Mouse (Mus musculus) thymus, postnatal 25 days (tissue): Measurements from ENCODE around the gene Nubp2.

ENCODE experiments used
- DNase-seq: peaks from one replicate; pipeline ENCODE4 v3.0.0; 2022

Gene Nubp2

GRCm38 (mm10) chr17:24886134-24886931 is at the start of gene Nubp2, which contains the start of gene Spsb3:
Nubp2 (minus strand) TSS chr17:24886349.
Spsb3 (plus strand) TSS chr17:24886643.
- DNase-seq: peak; percentile 96

GRCm38 (mm10) chr17:24935666-24936065 is 49.5 kb upstream of the Nubp2 start:
- no peak for DNase-seq

- no peak for DNase-seq
These were observed 48.8 kb upstream of the Nubp2 start for GRCm38 (mm10) chr17:24934926-24935325.

GRCm38 (mm10) chr17:24933163-24933562 is 47.0 kb upstream of the Nubp2 start:
- DNase-seq: no peak

- no peak for DNase-seq
These were observed 46.3 kb upstream of the Nubp2 start for GRCm38 (mm10) chr17:24932431-24932830.

- no peak for DNase-seq
These were observed 43.4 kb upstream of the Nubp2 start for GRCm38 (mm10) chr17:24929506-24929905.

GRCm38 (mm10) chr17:24923246-24923645 is 37.1 kb upstream of the Nubp2 start:
- DNase-seq: no peak

- no peak for DNase-seq
These were observed 27.8 kb upstream of the Nubp2 start for GRCm38 (mm10) chr17:24913984-24914383.

- no peak for DNase-seq
These were observed 21.4 kb upstream of the Nubp2 start for GRCm38 (mm10) chr17:24907591-24907990.

GRCm38 (mm10) chr17:24903767-24904166 is 17.6 kb upstream of the Nubp2 start:
- no peak for DNase-seq

- peak; percentile 43 for DNase-seq
These were observed 16.7 kb upstream of the Nubp2 start for GRCm38 (mm10) chr17:24902671-24903474.

- DNase-seq: no peak
These were observed 16.0 kb upstream of the Nubp2 start for GRCm38 (mm10) chr17:24902124-24902523.

GRCm38 (mm10) chr17:24900014-24900413 is 13.9 kb upstream of the Nubp2 start:
- DNase-seq: no peak

GRCm38 (mm10) chr17:24899153-24899552 is 13.0 kb upstream of the Nubp2 start:
- no peak for DNase-seq

GRCm38 (mm10) chr17:24898041-24898854 is 12.1 kb upstream of the Nubp2 start:
- no peak for DNase-seq

- DNase-seq: no peak
These were observed 11.5 kb upstream of the Nubp2 start for GRCm38 (mm10) chr17:24897600-24897999.

- DNase-seq: no peak
These were observed 10.8 kb upstream of the Nubp2 start for GRCm38 (mm10) chr17:24896993-24897269.

GRCm38 (mm10) chr17:24896241-24896992 is 10.3 kb upstream of the Nubp2 start, which contains the start of gene Nme3:
Nme3 (plus strand) TSS chr17:24896500.
- peak; percentile 74 for DNase-seq

GRCm38 (mm10) chr17:24895571-24896240 is 9.6 kb upstream of the Nubp2 start:
- no peak for DNase-seq

- peak; percentile 75 for DNase-seq
These were observed 8.9 kb upstream of the Nubp2 start, which contains the start of the genes Eme2 and Mrps34 for GRCm38 (mm10) chr17:24894995-24895547. Eme2 (minus strand) TSS chr17:24895087. Mrps34 (plus strand) TSS chr17:24895116.
